Mouse (Mus musculus) testis, adult 2 months (tissue): ENCODE results near the gene Smarcal1. TPM values are rescaled to one million over a fixed set of nuclear protein-coding genes. Genes with fewer than 3 reads are reported as not detected.
A peak's percentile ranks its signal among the peaks of the same experiment; 100 is the strongest.

Experiments used
- H3K27ac ChIP-seq: fragments of 200-500 bp; 2 replicates; pipeline ENCODE4 v1.5.1; 2012; ENCODE audit warnings: low read depth, low read length; ENCODE audit not compliant: control insufficient read depth, insufficient read depth
- H3K27me3 ChIP-seq: fragments of 200-500 bp; 2 replicates; pipeline ENCODE4 v1.6.1; 2012; ENCODE audit warnings: mild to moderate bottlenecking, low read length, moderate library complexity; ENCODE audit not compliant: control insufficient read depth, insufficient read depth
- H3K36me3 ChIP-seq: fragments of 200-500 bp; 2 replicates; pipeline ENCODE4 v1.6.1; 2012; ENCODE audit warnings: mild to moderate bottlenecking, low read length; ENCODE audit not compliant: control insufficient read depth, insufficient read depth
- H3K4me1 ChIP-seq: fragments of 200-500 bp; 2 replicates; pipeline ENCODE4 v1.6.1; 2012; ENCODE audit warnings: low read length; ENCODE audit not compliant: control insufficient read depth, insufficient read depth
- H3K4me3 ChIP-seq: fragments of 200-500 bp; 2 replicates; pipeline ENCODE4 v1.5.1; 2012; ENCODE audit warnings: low read depth, mild to moderate bottlenecking, low read length, moderate library complexity, mixed read lengths; ENCODE audit not compliant: control insufficient read depth
- CTCF ChIP-seq: fragments of 200-500 bp; IDR thresholded peaks from 2 replicates; pipeline ENCODE4 v1.5.1; 2012; ENCODE audit warnings: low read depth, mild to moderate bottlenecking, inconsistent platforms, low read length, moderate library complexity; ENCODE audit not compliant: control insufficient read depth, insufficient read depth, insufficient replicate concordance
- POLR2A ChIP-seq: fragments of 200-500 bp; IDR thresholded peaks from 2 replicates; pipeline ENCODE4 v1.6.1; 2012; ENCODE audit warnings: low read depth, mild to moderate bottlenecking, inconsistent platforms, low read length, moderate library complexity; ENCODE audit not compliant: control insufficient read depth
- polyA plus RNA-seq: library from polyadenylated mRNA; depleted of rRNA; stranded (reverse); fragments of >200 nt; gene quantifications from 2 replicates; pipeline ENCODE4 v1.2.3, GENCODE M21; 2012; rRNA removed

Smarcal1 gene
- polyA plus RNA-seq, 1 experiment = 10.7 TPM

GRCm38 (mm10) chr1:72635221-72635620 lies 52.2 kb downstream of the Smarcal1 start:
- TF ChIP-seq POLR2A (no peak), CTCF (no peak)
- no peaks in the 10 kb centered on the region for H3K27me3 ChIP-seq
- no peak overlapping the region for H3K27ac ChIP-seq

GRCm38 (mm10) chr1:72640658-72641410 lies 57.8 kb downstream of the Smarcal1 start:
- H3K4me3 ChIP-seq = peak overlapping the region; percentile 89
- H3K27ac ChIP-seq = peak overlapping the region; percentile 93
- no peaks in the 10 kb centered on the region for H3K27me3 ChIP-seq
- no peaks in the 10 kb centered on the region for H3K36me3 ChIP-seq
- no peaks in the 10 kb centered on the region; the same call in 1 of the 2 replicates for H3K4me1 ChIP-seq
- no peak for TF ChIP-seq CTCF
- TF ChIP-seq POLR2A = peak; percentile 96

More at GRCm38 (mm10) chr1:72635221-72635620, 52.2 kb downstream of the Smarcal1 start:
- H3K4me3 ChIP-seq = no peak overlapping the region
- no peaks in the 10 kb centered on the region; the same call in 1 of the 2 replicates for H3K4me1 ChIP-seq
- H3K36me3 ChIP-seq = no peaks in the 10 kb centered on the region

- no peaks in the 10 kb centered on the region for H3K27me3 ChIP-seq
- H3K36me3 ChIP-seq = no peaks in the 10 kb centered on the region
- no peak overlapping the region for H3K27ac ChIP-seq
- no peak overlapping the region for H3K4me3 ChIP-seq
- no peaks in the 10 kb centered on the region for H3K4me1 ChIP-seq
- TF ChIP-seq CTCF = no peak
- no peak for TF ChIP-seq POLR2A
Observed at GRCm38 (mm10) chr1:72673070-72673469, 90.0 kb downstream of the Smarcal1 start.

Other genes starting within 250 kb of the Smarcal1 start
- gene March4, start 46.3 kb upstream of the Smarcal1 start, polyA plus RNA-seq = 0.33 and 0.43 TPM in 2 replicates
- 17.7 and 20.6 TPM in 2 replicates for gene Ankar, start 117.3 kb downstream of the Smarcal1 start, polyA plus RNA-seq
- gene Rpl37a, start 128.0 kb downstream of the Smarcal1 start, polyA plus RNA-seq = 442 and 589 TPM in 2 replicates
- gene Igfbp2, start 241.3 kb downstream of the Smarcal1 start, polyA plus RNA-seq = 20.2 and 27.3 TPM in 2 replicates